Mouse (Mus musculus) lung, postnatal 25 days (tissue): ENCODE measurements around the gene H2-Q7.
"Not testable (repeated sequence)": the region's sequence is repeated elsewhere in the genome, so short reads cannot be mapped to it uniquely, and the experiment has no call there.

Experiments
- DNase-seq: peaks from one replicate; pipeline ENCODE4 v3.0.0; 2022; ENCODE audit warnings: low spot score

The H2-Q7 gene

GRCm38 (mm10) chr17:35438885-35439284, at the start of gene H2-Q7:
Gene H2-Q7 (plus strand): TSS chr17:35439155.
- DNase-seq: peak; percentile 93

- DNase-seq: not testable (repeated sequence)
These were observed 49.2 kb upstream of the H2-Q7 start for GRCm38 (mm10) chr17:35389796-35390195.

- DNase-seq: not testable (repeated sequence)
These were observed 46.3 kb upstream of the H2-Q7 start for GRCm38 (mm10) chr17:35392671-35393070.

- not testable (repeated sequence) for DNase-seq
These were observed 44.8 kb upstream of the H2-Q7 start for GRCm38 (mm10) chr17:35393864-35394800.

GRCm38 (mm10) chr17:35396956-35397355, 42.0 kb upstream of the H2-Q7 start:
- not testable (repeated sequence) for DNase-seq

GRCm38 (mm10) chr17:35413057-35413456, 25.9 kb upstream of the H2-Q7 start:
- DNase-seq: not testable (repeated sequence)

GRCm38 (mm10) chr17:35415273-35416129, 23.5 kb upstream of the H2-Q7 start:
- DNase-seq: not testable (repeated sequence)

GRCm38 (mm10) chr17:35418772-35419171, 20.2 kb upstream of the H2-Q7 start:
- no peak for DNase-seq

- not testable (repeated sequence) for DNase-seq
These were observed 19.4 kb upstream of the H2-Q7 start for GRCm38 (mm10) chr17:35419564-35419963.

- DNase-seq: not testable (repeated sequence)
These were observed 18.6 kb upstream of the H2-Q7 start for GRCm38 (mm10) chr17:35420206-35420810.

- not testable (repeated sequence) for DNase-seq
These were observed 17.6 kb upstream of the H2-Q7 start for GRCm38 (mm10) chr17:35421331-35421730.

- DNase-seq: not testable (repeated sequence)
These were observed 16.6 kb upstream of the H2-Q7 start for GRCm38 (mm10) chr17:35422360-35422759.

- DNase-seq: not testable (repeated sequence)
These were observed 15.7 kb upstream of the H2-Q7 start for GRCm38 (mm10) chr17:35423131-35423810.

- DNase-seq: not testable (repeated sequence)
These were observed 14.8 kb upstream of the H2-Q7 start for GRCm38 (mm10) chr17:35424106-35424505.

- peak; percentile 79 for DNase-seq
These were observed 14.1 kb upstream of the H2-Q7 start, which contains the start of gene H2-Q6 for GRCm38 (mm10) chr17:35424624-35425416. Gene H2-Q6 (plus strand): TSS chr17:35424850.

GRCm38 (mm10) chr17:35425474-35425873, 13.5 kb upstream of the H2-Q7 start:
- DNase-seq: peak; percentile 21

- DNase-seq: not testable (repeated sequence)
These were observed 10.1 kb upstream of the H2-Q7 start for GRCm38 (mm10) chr17:35428883-35429282.

GRCm38 (mm10) chr17:35430671-35431070, 8.3 kb upstream of the H2-Q7 start:
- not testable (repeated sequence) for DNase-seq

GRCm38 (mm10) chr17:35432167-35432566, 6.8 kb upstream of the H2-Q7 start:
- DNase-seq: not testable (repeated sequence)

GRCm38 (mm10) chr17:35434836-35435235, 4.1 kb upstream of the H2-Q7 start:
- not testable (repeated sequence) for DNase-seq
